In the genomic region with DNA sequence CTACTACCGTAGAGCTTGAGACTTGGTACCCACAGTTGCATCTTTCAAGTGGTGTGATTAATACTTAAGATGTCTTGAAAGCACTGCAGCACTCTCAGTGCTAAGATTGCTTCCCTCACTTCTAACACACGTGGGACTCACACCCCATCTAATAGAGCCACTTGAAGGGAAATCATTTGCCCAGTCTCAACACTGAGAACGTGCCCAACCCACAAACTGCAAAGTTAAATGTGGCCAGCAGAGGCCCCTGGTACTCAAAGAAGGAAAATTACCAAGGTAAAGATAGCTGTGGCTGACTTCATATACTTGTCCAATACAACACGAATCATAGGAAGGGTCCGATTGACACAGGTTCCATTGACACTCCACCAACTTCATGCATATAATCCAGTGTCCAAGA, we compare ENCODE assay signal across 8 mouse cellular contexts.
DNase-seq lines count a peak whose midpoint lies in the region; ATAC-seq and TF ChIP-seq lines count a peak whose summit lies in the region.
"Had no signal": no experiment of that assay in that cellular context is flagged by ENCODE, and none has a peak within 500 bp of the region (broad histone marks: within the 10 kb centered on the region; RNA-seq: fewer than 3 reads in every experiment).

No protein-coding gene starts in this region.

- dilution Hi-C loops in CH12.LX (cut with MboI; ENCODE audit: extremely low pct_ligation_motif_present, extremely low pct_unique_long_range_greater_than_20kb, low sequenced_read_pairs) = no loop called here

- in situ Hi-C loops in CH12.LX (cut with MboI; ENCODE audit: low pct_ligation_motif_present, low pct_unique_long_range_greater_than_20kb, low sequenced_read_pairs) = no loop called here

- WGBS in kidney, embryonic 14.5 days = 67% methylated on average over 5 of the region's 5 CpGs
- WGBS in cerebellum, adult 2 months = 42% methylated on average over 5 of the region's 5 CpGs
- WGBS in heart, embryonic 10.5 days = 60% methylated on average over 5 of the region's 5 CpGs

- H3K9ac ChIP-seq in kidney, embryonic 14.5 days (ENCODE audit: low read depth, low read length) = no peak overlapping the region
- no peak overlapping the region for H3K9ac ChIP-seq in CH12.LX (ENCODE audit: insufficient read depth, low read depth)
- H3K9ac ChIP-seq: liver, embryonic 15.5 days had no signal

- peak in 1 of 2 experiments; percentile 50; a peak in 2 of 4 replicates for TF ChIP-seq CTCF in CH12.LX (conservative IDR thresholded peaks at IDR 0.05 in 1 of 2, IDR thresholded peaks at IDR 0.05 in 1 of 2; ENCODE audit: low read depth in 2 of 2, low read length in 2 of 2)
- peak; percentile 35; the same call in 1 of the 2 replicates for TF ChIP-seq CTCF in cerebellum, adult 2 months (IDR thresholded peaks at IDR 0.05; ENCODE audit: borderline replicate concordance, insufficient read depth, low read depth, low read length)

- H3K27me3 ChIP-seq in kidney, embryonic 14.5 days (ENCODE audit: control insufficient read depth, insufficient read depth, low read length) = no peaks in the 10 kb centered on the region
- H3K27me3 ChIP-seq in CH12.LX (replicated peaks) = no peaks in the 10 kb centered on the region
- no peaks in the 10 kb centered on the region for H3K27me3 ChIP-seq in cerebellum, adult 2 months (ENCODE audit: control insufficient read depth, insufficient read depth, low read length)
- H3K27me3 ChIP-seq in heart, embryonic 10.5 days (ENCODE audit: insufficient read depth, poor library complexity, severe bottlenecking) = no peaks in the 10 kb centered on the region
- H3K27me3 ChIP-seq: liver, embryonic 15.5 days had no signal

- intact Hi-C loops in left cerebral cortex, postnatal 25 days (cut with DNase I) = loop anchor here (5.0 kb wide), 1 partner anchor 286 kb away; no protein-coding TSS in a partner anchor

- peak; percentile 45 for TF ChIP-seq RAD21 in CH12.LX (IDR thresholded peaks at IDR 0.05; ENCODE audit: low read depth, low read length)

- no peak overlapping the region for H3K4me3 ChIP-seq in kidney, embryonic 14.5 days (ENCODE audit: low read length)
- H3K4me3 ChIP-seq in CH12.LX (replicated peaks in 1 of 3; ENCODE audit: low read depth in 2 of 3, low read length in 2 of 3, poor library complexity in 1 of 3) = no peak overlapping the region
- no peak overlapping the region for H3K4me3 ChIP-seq in cerebellum, adult 2 months (replicated peaks; ENCODE audit: insufficient read depth, low read depth, low read length)
- H3K4me3 ChIP-seq in heart, embryonic 10.5 days = no peak overlapping the region
- H3K4me3 ChIP-seq: liver, embryonic 15.5 days had no signal

- ATAC-seq in kidney, embryonic 14.5 days (ENCODE audit: low FRiP score, low TSS enrichment) = no peak
- ATAC-seq in megakaryocyte-erythroid progenitor cell, adult 5-6 weeks (replicated peaks; ENCODE audit: low FRiP score, low TSS enrichment, poor library complexity, severe bottlenecking) = no peak

- H3K4me1 ChIP-seq in kidney, embryonic 14.5 days (ENCODE audit: control insufficient read depth, insufficient read depth, low read length) = no peaks in the 10 kb centered on the region
- H3K4me1 ChIP-seq in CH12.LX (ENCODE audit: control insufficient read depth in 1 of 2, insufficient read depth in 2 of 2) = no peaks in the 10 kb centered on the region
- H3K4me1 ChIP-seq in cerebellum, adult 2 months (ENCODE audit: control insufficient read depth, insufficient read depth, low read length) = no peaks in the 10 kb centered on the region
- no peaks in the 10 kb centered on the region for H3K4me1 ChIP-seq in heart, embryonic 10.5 days
- H3K4me1 ChIP-seq: liver, embryonic 15.5 days had no signal

- H3K79me2 ChIP-seq in CH12.LX (replicated peaks; ENCODE audit: control insufficient read depth, extremely low read depth, insufficient read depth, poor library complexity, severe bottlenecking) = no peaks in the 10 kb centered on the region

- peak; percentile 7 for DNase-seq in kidney, adult 18-20 months
- peak; percentile 5 for DNase-seq in CH12.LX (ENCODE audit: extremely low read depth)
- peak; percentile 30 to 44 for DNase-seq in cerebellum, adult 2 months
- peak; percentile 15 to 44 for DNase-seq in left cerebral cortex, postnatal 25 days (ENCODE audit: low spot score in 2 of 2)
- DNase-seq in heart, embryonic 10.5 days (ENCODE audit: low spot score) = no peak

- no peak for TF ChIP-seq EP300 in CH12.LX (IDR thresholded peaks at IDR 0.05; ENCODE audit: low read length)

- H3K27ac ChIP-seq in kidney, embryonic 14.5 days (ENCODE audit: low read depth, low read length) = no peak overlapping the region
- H3K27ac ChIP-seq in CH12.LX (ENCODE audit: insufficient read depth, low read depth) = no peak overlapping the region
- H3K27ac ChIP-seq in cerebellum, adult 2 months (ENCODE audit: insufficient read depth, low read length) = no peak overlapping the region
- H3K27ac ChIP-seq in heart, embryonic 10.5 days = no peak overlapping the region
- H3K27ac ChIP-seq: liver, embryonic 15.5 days had no signal

- H3K9me3 ChIP-seq in kidney, embryonic 14.5 days (ENCODE audit: control insufficient read depth, low read length) = no peaks in the 10 kb centered on the region
- no peaks in the 10 kb centered on the region for H3K9me3 ChIP-seq in CH12.LX (replicated peaks; ENCODE audit: low read length)
- H3K9me3 ChIP-seq in heart, embryonic 10.5 days = no peaks in the 10 kb centered on the region
- H3K9me3 ChIP-seq: liver, embryonic 15.5 days had no signal

- H3K4me2 ChIP-seq in kidney, embryonic 14.5 days (replicated peaks; ENCODE audit: low read depth, low read length) = no peak overlapping the region
- no peak overlapping the region for H3K4me2 ChIP-seq in CH12.LX (ENCODE audit: insufficient read depth, low read depth, poor library complexity, severe bottlenecking)
- H3K4me2 ChIP-seq: liver, embryonic 15.5 days had no signal

- H3K36me3 ChIP-seq in kidney, embryonic 14.5 days (ENCODE audit: control insufficient read depth, insufficient read depth, low read length) = no peaks in the 10 kb centered on the region
- H3K36me3 ChIP-seq in CH12.LX (replicated peaks in 1 of 2; ENCODE audit: control insufficient read depth in 1 of 2, insufficient read depth in 1 of 2, low read length in 1 of 2) = no peaks in the 10 kb centered on the region
- H3K36me3 ChIP-seq in heart, embryonic 10.5 days = no peaks in the 10 kb centered on the region
- H3K36me3 ChIP-seq: liver, embryonic 15.5 days had no signal

- TF ChIP-seq POLR2A in CH12.LX (IDR thresholded peaks at IDR 0.05; ENCODE audit: low read depth, low read length) = no peak
- TF ChIP-seq POLR2A in cerebellum, adult 2 months (IDR thresholded peaks at IDR 0.05; ENCODE audit: borderline replicate concordance, insufficient read depth, low read length) = no peak

TF ChIP-seq in CH12.LX, 34 proteins besides CTCF, POLR2A, EP300 and RAD21:
- TF ChIP-seq MAZ (IDR thresholded peaks at IDR 0.05; ENCODE audit: low read depth, low read length) = no peak
- TF ChIP-seq SMC3 (IDR thresholded peaks at IDR 0.05; ENCODE audit: low read depth, low read length) = peak; percentile 56
TF ChIP-seq in CH12.LX: peak in this region for 1.
